7 mouse cellular contexts compared by ENCODE assay signal in the genomic region with DNA sequence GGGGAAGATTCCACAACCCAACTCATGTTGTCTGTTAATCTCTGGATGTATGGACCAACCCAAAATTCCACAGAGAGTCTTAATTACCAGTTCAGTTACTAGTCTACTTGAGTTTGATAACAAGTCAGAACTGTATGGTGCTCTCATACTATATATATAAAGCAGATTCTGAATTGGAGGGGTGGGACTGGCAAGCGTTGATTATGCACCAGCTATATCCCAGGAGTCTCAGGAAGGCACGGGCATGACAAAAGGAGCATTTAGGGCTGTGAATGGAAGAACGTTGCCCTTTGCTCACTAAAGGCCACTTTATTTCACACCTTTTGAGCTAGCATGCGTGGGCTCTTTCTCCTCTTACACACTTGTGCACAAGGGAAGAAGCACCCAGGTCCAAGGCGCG. TPM values are rescaled to one million over a fixed set of nuclear protein-coding genes. Genes with fewer than 3 reads are reported as not detected.
DNase-seq lines count a peak whose midpoint lies in the region; ATAC-seq and TF ChIP-seq lines count a peak whose summit lies in the region.

No protein-coding gene starts in this region.

- H3K27ac ChIP-seq in lung, embryonic 16.5 days (ENCODE audit: low read length) = no peak overlapping the region
- H3K27ac ChIP-seq in limb, embryonic 11.5 days (replicated peaks; ENCODE audit: low read depth, low read length) = no peak overlapping the region
- no peak overlapping the region for H3K27ac ChIP-seq in small intestine, adult 2 months (ENCODE audit: insufficient read depth, low read depth, low read length)

- no peak for TF ChIP-seq CTCF in small intestine, adult 2 months (IDR thresholded peaks at IDR 0.05; ENCODE audit: extremely low read depth, insufficient read length, insufficient replicate concordance, low read depth, low read length)

- peak overlapping the region; percentile 75 for H3K4me3 ChIP-seq in lung, embryonic 16.5 days (ENCODE audit: low read length)
- H3K4me3 ChIP-seq in limb, embryonic 11.5 days (ENCODE audit: low read depth, low read length) = peak overlapping the region; percentile 65
- peak overlapping the region; percentile 87 for H3K4me3 ChIP-seq in small intestine, adult 2 months (ENCODE audit: low read depth, low read length)

- TF ChIP-seq POLR2A in small intestine, adult 2 months (IDR thresholded peaks at IDR 0.05; ENCODE audit: low read depth, low read length) = no peak

- H3K9me3 ChIP-seq in lung, embryonic 16.5 days (ENCODE audit: control insufficient read depth, low read length) = no peaks in the 10 kb centered on the region
- H3K9me3 ChIP-seq in limb, embryonic 11.5 days (ENCODE audit: control insufficient read depth, low read length) = no peaks in the 10 kb centered on the region

- H3K27me3 ChIP-seq in lung, embryonic 16.5 days (ENCODE audit: control insufficient read depth, insufficient read depth, low read depth, low read length) = peaks cover 9% of the 10 kb centered on the region
- H3K27me3 ChIP-seq in limb, embryonic 11.5 days (ENCODE audit: control insufficient read depth, insufficient read depth, low read length) = peaks cover 7% of the 10 kb centered on the region; the same call in 1 of the 2 replicates
- peaks cover 11% of the 10 kb centered on the region for H3K27me3 ChIP-seq in small intestine, adult 2 months (ENCODE audit: control insufficient read depth, insufficient read depth, low read length)

- H3K4me2 ChIP-seq in lung, embryonic 16.5 days (ENCODE audit: low read depth, low read length) = peak overlapping the region; percentile 100
- H3K4me2 ChIP-seq in limb, embryonic 11.5 days (ENCODE audit: low read depth, severe bottlenecking) = peak overlapping the region; percentile 94

- WGBS in lung, embryonic 16.5 days = 8% methylated on average over 6 of the region's 6 CpGs
- WGBS in limb, embryonic 11.5 days = 9% methylated on average over 6 of the region's 6 CpGs
- 8% methylated on average over 6 of the region's 6 CpGs for WGBS in small intestine, adult 2 months

- no peak for ATAC-seq in lung, embryonic 16.5 days (ENCODE audit: low read depth)
- 0 out of 2 replicates have a peak, but pooled peaks have one; percentile 6 for ATAC-seq in erythroblast, adult 5-6 weeks (replicated peaks; ENCODE audit: low FRiP score, poor library complexity, severe bottlenecking)
- ATAC-seq in limb, embryonic 11.5 days (ENCODE audit: insufficient number of reproducible peaks, low FRiP score, low TSS enrichment, low read depth) = no peak

- no peak for DNase-seq in lung, postnatal 10 days
- no peak for DNase-seq in limb, embryonic 11.5 days (ENCODE audit: low spot score)
- no peak for DNase-seq in cerebellum, postnatal 36 days
- no peak for DNase-seq in adrenal gland, adult 8-10 months

- peak overlapping the region; percentile 69 for H3K9ac ChIP-seq in lung, embryonic 16.5 days (ENCODE audit: low read length)
- H3K9ac ChIP-seq in limb, embryonic 11.5 days (ENCODE audit: low read length) = peak overlapping the region; percentile 70; the same call in 1 of the 2 replicates

- H3K4me1 ChIP-seq in lung, embryonic 16.5 days (replicated peaks; ENCODE audit: control insufficient read depth, insufficient read depth, low read length) = peaks cover 9% of the 10 kb centered on the region
- no peaks in the 10 kb centered on the region for H3K4me1 ChIP-seq in limb, embryonic 11.5 days (ENCODE audit: control insufficient read depth, insufficient read depth, low read length)
- peaks cover 3% of the 10 kb centered on the region for H3K4me1 ChIP-seq in small intestine, adult 2 months (ENCODE audit: control insufficient read depth, insufficient read depth, insufficient read length, low read length)

- H3K36me3 ChIP-seq in lung, embryonic 16.5 days (ENCODE audit: control insufficient read depth, insufficient read depth, low read length) = no peaks in the 10 kb centered on the region
- no peaks in the 10 kb centered on the region for H3K36me3 ChIP-seq in limb, embryonic 11.5 days (ENCODE audit: control insufficient read depth, insufficient read depth, low read length)
- H3K36me3 ChIP-seq in small intestine, adult 2 months (ENCODE audit: control insufficient read depth, insufficient read depth, low read length) = no peaks in the 10 kb centered on the region

RNA-seq across cellular contexts. Expression of gene Spdya, which starts 0.5 kb away (rescaled TPM):
- polyA plus RNA-seq in lung, embryonic 16.5 days (2015; fragmentation: Nextera tagmentation; extraction: Ambion mirVana) = 0.82 and 0.89 TPM in 2 replicates
- not detected in 2 replicates for total RNA-seq in erythroblast, adult 5-6 weeks (2015; ENCODE audit: low replicate concordance)
- not detected in 2 replicates for total RNA-seq in erythroblast, adult 5-6 weeks (2017; ENCODE audit: low replicate concordance)
- 0.96 and 0.97 TPM in 2 replicates for polyA plus RNA-seq in limb, embryonic 11.5 days (2014; fragmentation: Nextera tagmentation; extraction: Ambion mirVana)
- polyA plus RNA-seq in small intestine, adult 2 months (2012; rRNA removed) = not detected in 2 replicates
- total RNA-seq in adrenal gland, adult 8-10 months (2022) = 1 to 10 TPM in 2 of 4 experiments, under 1 TPM in 2; 0.49 to 1.9 (median 1.3) TPM

RNA-seq across cellular contexts. Expression of gene Ndc80, which starts 24.7 kb away (rescaled TPM):
- polyA plus RNA-seq in lung, embryonic 16.5 days (2015; fragmentation: Nextera tagmentation; extraction: Ambion mirVana) = 55.1 and 59.5 TPM in 2 replicates
- total RNA-seq in erythroblast, adult 5-6 weeks (2015; ENCODE audit: low replicate concordance) = 29.5 and 32.9 TPM in 2 replicates
- 39.2 and 56.2 TPM in 2 replicates for total RNA-seq in erythroblast, adult 5-6 weeks (2017; ENCODE audit: low replicate concordance)
- polyA plus RNA-seq in limb, embryonic 11.5 days (2014; fragmentation: Nextera tagmentation; extraction: Ambion mirVana) = 66.3 and 70.6 TPM in 2 replicates
- polyA plus RNA-seq in small intestine, adult 2 months (2012; rRNA removed) = 0.08 TPM in 2 replicates
- total RNA-seq in adrenal gland, adult 8-10 months (2022) = 1 to 10 TPM in 2 of 4 experiments, under 1 TPM in 2; 0.67 to 1.5 (median 0.99) TPM

Comparison
In these comparisons a context has a peak if more than half of its experiments do, and no peak if none do; other contexts are left out.
1. RNA of gene Ndc80, which starts 24.7 kb away (polyA plus RNA-seq): 66.3 to 70.6 TPM in limb, embryonic 11.5 days and 55.1 to 59.5 TPM in lung, embryonic 16.5 days; 0.08 TPM in small intestine, adult 2 months; every median in the first group is over 10 times any median in the second.
2. Peak in every context shown above with its lines, with median percentiles within 50 percentile points of each other: H3K4me3 ChIP-seq.